Mouse (Mus musculus) midbrain, embryonic 12.5 days (tissue): ENCODE results near the gene Rem1. TPM values are rescaled to one million over a fixed set of nuclear protein-coding genes. Genes with fewer than 3 reads are reported as not detected.
"Not testable (repeated sequence)": the region's sequence is repeated elsewhere in the genome, so short reads cannot be mapped to it uniquely, and the experiment has no call there.

Experiments
- ATAC-seq: fragments of 200-750 bp; cut with Nextera tagmentation; 2 replicates; pipeline ENCODE4 v1.8.0; 2017; ENCODE audit warnings: low read depth, moderate TSS enrichment, moderate library complexity; ENCODE audit not compliant: low FRiP score
- H3K27ac ChIP-seq: fragments of 300-500 bp; sonication (generic); replicated peaks from 2 replicates; pipeline ENCODE4 v1.5.1; 2016; ENCODE audit warnings: mild to moderate bottlenecking
- H3K27me3 ChIP-seq: fragments of 300-500 bp; sonication (generic); 2 replicates; pipeline ENCODE4 v1.6.1; 2016; ENCODE audit warnings: mild to moderate bottlenecking
- H3K36me3 ChIP-seq: fragments of 300-500 bp; sonication (generic); 2 replicates; pipeline ENCODE4 v1.6.1; 2016
- H3K4me1 ChIP-seq: fragments of 300-500 bp; sonication (generic); 2 replicates; pipeline ENCODE4 v1.6.1; 2016
- H3K4me2 ChIP-seq: fragments of 300-500 bp; sonication (generic); replicated peaks from 2 replicates; pipeline ENCODE4 v1.6.1; 2016; ENCODE audit warnings: mild to moderate bottlenecking, moderate library complexity
- H3K4me3 ChIP-seq: fragments of 300-500 bp; sonication (generic); 2 replicates; pipeline ENCODE4 v1.5.1; 2016; ENCODE audit warnings: mild to moderate bottlenecking
- H3K9ac ChIP-seq: fragments of 300-500 bp; sonication (generic); replicated peaks from 2 replicates; pipeline ENCODE4 v1.6.1; 2016; ENCODE audit warnings: mild to moderate bottlenecking, moderate library complexity
- H3K9me3 ChIP-seq: fragments of 300-500 bp; sonication (generic); 2 replicates; pipeline ENCODE4 v1.6.1; 2016; ENCODE audit warnings: mild to moderate bottlenecking
- WGBS: fragments of 180-500 bp; shearing (Covaris S2); methylation state at CpG from one replicate; pipeline ENCODE4 v1.1.7; 2016; 5-methylcytosine and 5-hydroxymethylcytosine counted together
- polyA plus RNA-seq: library from polyadenylated mRNA; unstranded; fragments of >200 nt; fragmentation: Nextera tagmentation; extraction: Ambion mirVana; gene quantifications from 2 replicates; pipeline ENCODE4 v1.2.1, GENCODE M21; 2016

The Rem1 gene
- polyA plus RNA-seq, 1 experiment from 2014 or later: not detected

DNA sequence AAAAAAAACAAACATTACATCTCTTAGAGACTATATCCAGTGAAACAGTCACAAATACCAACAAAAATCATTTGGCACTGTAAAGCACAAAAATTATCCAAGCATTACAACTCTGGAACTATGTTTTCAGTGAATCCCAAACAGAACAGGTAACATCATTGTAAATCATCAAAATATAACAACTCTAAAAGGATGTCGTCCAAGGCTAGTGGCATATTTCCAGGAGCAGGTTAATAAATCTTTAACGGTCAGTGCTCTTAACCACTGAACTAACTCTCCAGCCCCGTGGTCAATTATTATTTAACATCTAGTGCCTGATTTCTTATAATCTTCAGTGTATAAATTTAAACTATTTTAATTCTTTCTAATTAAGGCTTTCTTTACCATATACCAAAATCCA lies 39.4 kb downstream of the Rem1 start:
- not testable (repeated sequence) for H3K27ac ChIP-seq, H3K9ac ChIP-seq, ATAC-seq, H3K27me3 ChIP-seq, H3K4me3 ChIP-seq, H3K9me3 ChIP-seq, H3K4me2 ChIP-seq, H3K36me3 ChIP-seq
- WGBS: 90% methylated on average over 3 of the region's 3 CpGs
- H3K4me1 ChIP-seq: peaks cover 11% of the 10 kb centered on the region

DNA sequence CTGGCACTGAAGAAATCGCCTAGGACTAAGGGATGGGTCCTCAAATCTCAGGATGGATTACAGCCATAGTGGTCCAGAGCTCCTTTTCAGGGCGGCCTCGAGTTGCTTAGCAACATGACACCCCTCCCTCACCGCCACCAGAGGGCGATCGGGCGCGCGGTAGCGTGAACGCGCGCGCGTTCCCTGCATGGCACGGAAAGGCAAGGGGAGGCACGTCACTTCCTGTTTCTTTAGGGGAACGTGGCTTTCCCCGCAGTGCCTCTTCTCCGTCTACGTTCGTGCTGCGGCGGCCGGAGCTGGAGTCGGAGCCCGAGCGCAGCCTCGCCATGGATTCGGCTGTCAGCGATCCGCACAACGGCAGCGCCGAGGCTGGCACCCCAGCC lies 42.5 kb downstream of the Rem1 start, which contains the start of gene H13:
Gene H13, plus strand, starts transcription at position 206 of the 383 bp plus-strand sequence.
- Histone ChIP-seq H3K27me3 (no peaks in the 10 kb centered on the region), H3K4me2 (peak within 1 kb of the TSS; percentile 84), H3K36me3 (peaks cover 16% of the 10 kb centered on the region), H3K4me1 (peaks cover 37% of the 10 kb centered on the region), H3K27ac (peak within 1 kb of the TSS; percentile 97), H3K9ac (peak within 1 kb of the TSS; percentile 97), H3K4me3 (peak within 1 kb of the TSS; percentile 95), H3K9me3 (no peaks in the 10 kb centered on the region)
- ATAC-seq: peak; percentile 75
- under 1% methylated on average over 35 of the region's 35 CpGs for WGBS

DNA sequence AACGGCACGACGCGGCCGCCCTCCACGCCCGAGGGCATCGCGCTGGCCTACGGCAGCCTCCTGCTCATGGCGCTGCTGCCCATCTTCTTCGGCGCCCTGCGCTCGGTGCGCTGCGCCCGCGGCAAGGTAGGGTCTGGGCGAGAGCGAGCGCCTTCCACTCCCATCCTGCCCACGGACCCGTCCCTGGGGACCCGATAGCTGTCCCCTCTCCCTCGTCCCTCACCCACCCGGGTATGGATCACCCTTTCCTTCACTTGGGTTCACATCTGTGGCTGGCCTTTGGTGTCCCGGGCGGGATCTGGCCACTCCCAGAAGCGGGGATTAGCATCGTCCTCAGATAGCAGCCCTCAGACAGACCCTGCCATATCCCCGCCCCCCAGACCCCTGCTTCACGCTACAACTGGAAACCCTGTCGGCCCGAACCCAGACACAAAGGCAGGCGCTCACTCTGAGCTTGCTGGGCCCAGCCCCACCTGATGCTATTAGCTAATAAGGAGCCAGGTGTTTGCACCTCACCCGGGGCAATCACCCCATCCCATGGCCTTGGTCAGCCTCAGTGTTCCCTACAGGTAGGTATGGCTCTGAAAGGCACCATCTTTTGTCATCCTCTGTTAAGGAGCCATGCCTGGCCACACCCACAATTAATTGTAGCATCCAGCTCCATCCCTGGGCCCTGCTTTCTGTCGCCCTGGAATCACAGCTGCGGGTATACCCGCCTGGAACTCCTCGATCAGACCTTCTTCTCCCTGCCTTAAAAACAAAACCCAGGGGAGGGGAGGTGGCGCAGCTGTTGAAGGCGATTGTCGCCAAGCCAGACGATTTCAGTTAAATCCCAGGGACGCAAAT lies 43.1 kb downstream of the Rem1 start:
- Histone ChIP-seq H3K4me3 (peak overlapping the region; percentile 95), H3K27me3 (no peaks in the 10 kb centered on the region), H3K4me1 (peaks cover 37% of the 10 kb centered on the region), H3K9me3 (no peaks in the 10 kb centered on the region), H3K9ac (peak overlapping the region; percentile 97), H3K4me2 (peak overlapping the region; percentile 84), H3K27ac (peak overlapping the region; percentile 97), H3K36me3 (peaks cover 21% of the 10 kb centered on the region)
- ATAC-seq: peak; percentile 82
- under 1% methylated on average over 40 of the region's 46 CpGs for WGBS

- H3K9me3 ChIP-seq: no peaks in the 10 kb centered on the region
- H3K36me3 ChIP-seq: peaks cover 33% of the 10 kb centered on the region
- H3K27ac ChIP-seq: peak overlapping the region; percentile 97
- peaks cover 37% of the 10 kb centered on the region for H3K4me1 ChIP-seq
- no peak for ATAC-seq
- H3K4me2 ChIP-seq: peak overlapping the region; percentile 84
- H3K27me3 ChIP-seq: no peaks in the 10 kb centered on the region
- peak overlapping the region; percentile 97 for H3K9ac ChIP-seq
- 65% methylated on average over 9 of the region's 9 CpGs for WGBS
- peak overlapping the region; percentile 95 for H3K4me3 ChIP-seq
These were observed 44.4 kb downstream of the Rem1 start for GRCm38 (mm10) chr2:152670983-152671641.

DNA sequence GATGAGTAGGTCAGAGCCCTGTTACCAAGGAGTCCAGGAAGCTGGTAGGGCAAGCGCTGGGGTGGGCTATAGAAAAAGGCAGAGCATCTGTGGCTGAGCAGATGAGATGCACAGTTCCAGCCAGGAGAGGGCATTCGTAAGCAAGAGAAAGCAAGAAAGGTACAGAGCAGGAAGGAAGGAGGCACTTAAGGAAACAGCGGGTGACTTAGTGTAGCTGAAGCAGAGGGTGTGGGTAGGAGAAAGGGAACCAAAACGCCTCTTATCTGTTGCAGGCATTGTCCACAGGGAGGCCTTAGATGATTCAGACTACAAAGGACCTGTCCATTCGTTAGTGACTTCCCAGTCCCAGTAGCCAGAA lies 44.9 kb downstream of the Rem1 start:
- 45% methylated on average over 5 of the region's 5 CpGs for WGBS
- H3K9ac ChIP-seq: peak overlapping the region; percentile 97

DNA sequence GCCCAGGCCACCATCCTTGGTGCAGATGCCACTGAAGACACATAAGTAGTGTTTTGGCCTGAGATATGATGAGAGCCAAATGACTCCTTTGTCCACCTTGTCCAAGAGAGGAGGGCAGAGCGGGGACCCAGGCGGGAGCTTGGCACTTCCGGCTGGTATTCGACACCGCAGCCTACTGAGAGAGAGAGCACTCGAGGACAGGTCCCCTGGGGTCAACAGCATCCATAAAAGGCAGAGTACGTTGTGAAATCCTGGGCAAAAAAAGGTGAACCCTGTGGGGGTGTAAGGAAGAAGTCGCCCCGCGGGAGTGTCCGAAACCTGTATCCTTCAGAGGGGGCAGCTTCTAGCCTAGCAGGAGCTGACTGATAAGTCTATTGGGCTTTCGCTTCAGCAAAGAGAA lies 45.4 kb downstream of the Rem1 start:
- WGBS: 82% methylated on average over 12 of the region's 12 CpGs
- ATAC-seq: no peak
- peak overlapping the region; percentile 84 for H3K4me2 ChIP-seq
- peaks cover 44% of the 10 kb centered on the region for H3K36me3 ChIP-seq
- H3K4me1 ChIP-seq: peaks cover 37% of the 10 kb centered on the region
- no peaks in the 10 kb centered on the region for H3K9me3 ChIP-seq
- H3K4me3 ChIP-seq: peak overlapping the region; percentile 95
- H3K27me3 ChIP-seq: no peaks in the 10 kb centered on the region
- no peak overlapping the region for H3K27ac ChIP-seq
- peak overlapping the region; percentile 97 for H3K9ac ChIP-seq

More for the DNA sequence above, 44.9 kb downstream of the Rem1 start:
- Histone ChIP-seq H3K27me3 (no peaks in the 10 kb centered on the region), H3K4me1 (peaks cover 37% of the 10 kb centered on the region), H3K9me3 (no peaks in the 10 kb centered on the region), H3K36me3 (peaks cover 38% of the 10 kb centered on the region), H3K4me3 (peak overlapping the region; percentile 95), H3K4me2 (peak overlapping the region; percentile 84), H3K27ac (peak overlapping the region; percentile 97)
- ATAC-seq: no peak

- Histone ChIP-seq H3K9me3 (no peaks in the 10 kb centered on the region), H3K9ac (no peak overlapping the region), H3K36me3 (peaks cover 60% of the 10 kb centered on the region), H3K27ac (no peak overlapping the region), H3K4me1 (peaks cover 37% of the 10 kb centered on the region), H3K27me3 (no peaks in the 10 kb centered on the region), H3K4me2 (no peak overlapping the region), H3K4me3 (no peak overlapping the region)
- no peak for ATAC-seq
- 91% methylated on average over 11 of the region's 11 CpGs for WGBS
These were observed 47.4 kb downstream of the Rem1 start for GRCm38 (mm10) chr2:152674148-152674547.

GRCm38 (mm10) chr2:152675252-152675791 lies 48.6 kb downstream of the Rem1 start:
- peaks cover 35% of the 10 kb centered on the region for H3K4me1 ChIP-seq
- no peak overlapping the region for H3K27ac ChIP-seq
- no peak overlapping the region for H3K9ac ChIP-seq
- H3K36me3 ChIP-seq: peaks cover 70% of the 10 kb centered on the region
- no peaks in the 10 kb centered on the region for H3K9me3 ChIP-seq
- WGBS: 93% methylated on average over 13 of the region's 13 CpGs
- no peak overlapping the region for H3K4me3 ChIP-seq
- ATAC-seq: no peak
- no peak overlapping the region for H3K4me2 ChIP-seq
- no peaks in the 10 kb centered on the region for H3K27me3 ChIP-seq

- 65% methylated on average over 3 of the region's 3 CpGs for WGBS
- ATAC-seq: peak; percentile 52; the same call in 1 of the 2 replicates
- Histone ChIP-seq H3K9me3 (no peaks in the 10 kb centered on the region), H3K9ac (no peak overlapping the region), H3K36me3 (peaks cover 87% of the 10 kb centered on the region), H3K4me3 (no peak overlapping the region), H3K4me2 (no peak overlapping the region), H3K4me1 (0 out of 2 replicates have a peak, but pooled peaks cover 5% of the 10 kb centered on the region), H3K27ac (no peak overlapping the region), H3K27me3 (no peaks in the 10 kb centered on the region)
These were observed 51.6 kb downstream of the Rem1 start for GRCm38 (mm10) chr2:152678302-152678701.

DNA sequence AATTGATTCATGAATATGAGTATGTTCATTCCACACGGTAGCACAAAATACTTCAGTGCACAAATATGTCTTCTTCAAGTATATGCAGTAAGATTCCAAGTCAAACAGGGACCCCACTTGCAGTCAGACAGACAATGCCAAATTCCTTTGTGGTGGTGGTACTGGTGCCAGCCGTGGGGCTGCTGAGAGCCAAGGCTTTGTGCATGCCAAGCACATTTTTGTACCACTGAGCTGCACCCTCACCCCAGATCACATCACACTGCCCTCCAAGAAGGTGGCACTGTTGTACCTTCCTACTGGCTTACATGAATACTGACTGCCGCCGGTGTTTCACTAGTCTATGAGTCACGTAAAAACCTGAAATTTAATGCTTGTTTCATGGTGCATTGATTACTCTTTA lies 52.2 kb downstream of the Rem1 start:
- Histone ChIP-seq H3K27ac (no peak overlapping the region), H3K4me2 (no peak overlapping the region), H3K27me3 (no peaks in the 10 kb centered on the region), H3K4me1 (0 out of 2 replicates have a peak, but pooled peaks cover 3% of the 10 kb centered on the region), H3K9me3 (no peaks in the 10 kb centered on the region), H3K4me3 (no peak overlapping the region), H3K9ac (no peak overlapping the region), H3K36me3 (peaks cover 94% of the 10 kb centered on the region)
- WGBS: 93% methylated on average over 5 of the region's 5 CpGs
- no peak for ATAC-seq

GRCm38 (mm10) chr2:152679701-152680355 lies 53.1 kb downstream of the Rem1 start:
- H3K27ac ChIP-seq: no peak overlapping the region
- no peak for ATAC-seq
- 88% methylated on average over 8 of the region's 8 CpGs for WGBS
- H3K27me3 ChIP-seq: no peaks in the 10 kb centered on the region
- H3K4me3 ChIP-seq: no peak overlapping the region
- H3K4me2 ChIP-seq: no peak overlapping the region
- H3K4me1 ChIP-seq: no peaks in the 10 kb centered on the region
- H3K9ac ChIP-seq: no peak overlapping the region
- H3K9me3 ChIP-seq: no peaks in the 10 kb centered on the region
- peaks cover 95% of the 10 kb centered on the region for H3K36me3 ChIP-seq
